9 mouse cellular contexts compared by ENCODE assay signal in the genomic region with DNA sequence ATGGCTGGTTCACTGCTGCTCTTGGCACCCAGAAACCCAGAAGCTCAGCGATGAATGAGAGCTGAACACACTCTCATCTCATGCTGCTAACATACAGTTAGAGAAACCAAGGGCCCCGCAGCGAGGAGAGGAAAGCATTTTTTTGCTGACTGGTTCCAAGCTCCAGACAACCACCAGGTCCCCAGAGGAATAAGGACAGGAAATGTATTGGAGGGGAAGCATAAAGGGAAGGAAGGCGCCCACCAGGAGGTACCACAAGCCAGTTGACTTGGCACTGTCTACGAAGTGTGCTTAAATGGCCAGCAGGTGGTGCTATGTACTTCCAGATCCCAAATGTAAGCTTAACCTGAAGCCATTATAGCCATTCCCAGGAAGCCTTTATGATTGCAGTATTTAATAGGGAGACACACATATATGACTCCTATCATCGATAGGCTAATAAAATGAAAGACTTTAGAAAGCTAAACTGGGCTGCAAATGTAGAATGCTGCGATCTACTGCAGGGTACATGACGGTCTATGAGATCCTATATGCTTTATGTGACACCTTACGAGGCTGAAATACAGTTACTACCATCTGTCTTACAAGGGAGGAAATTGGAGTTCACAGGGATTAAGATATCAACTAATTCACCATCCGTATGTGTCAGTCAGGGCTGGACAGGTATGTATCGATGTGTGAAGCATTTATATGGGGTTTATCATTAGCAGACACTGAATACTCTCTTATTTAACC. TPM values are rescaled to one million over a fixed set of nuclear protein-coding genes. Genes with fewer than 3 reads are reported as not detected.
DNase-seq lines count a peak whose midpoint lies in the region; ATAC-seq and TF ChIP-seq lines count a peak whose summit lies in the region.
"Had no signal": no experiment of that assay in that cellular context is flagged by ENCODE, and none has a peak within 500 bp of the region (broad histone marks: within the 10 kb centered on the region; RNA-seq: fewer than 3 reads in every experiment).

No protein-coding gene starts in this region.

- 0 out of 2 replicates have a peak, but pooled peaks have one; percentile 32 for ATAC-seq in lung, embryonic 14.5 days (ENCODE audit: insufficient read depth)
- ATAC-seq in erythroblast, adult 5-6 weeks (replicated peaks; ENCODE audit: low FRiP score, poor library complexity, severe bottlenecking) = no peak

- in situ Hi-C loops in CH12.LX (cut with MboI; ENCODE audit: low pct_ligation_motif_present, low pct_unique_long_range_greater_than_20kb, low sequenced_read_pairs) = loop anchor here (5.0 to 25.0 kb wide), 3 partner anchors 182 to 832 kb away; no protein-coding TSS in a partner anchor

- TF ChIP-seq POLR2A in CH12.LX (IDR thresholded peaks at IDR 0.05; ENCODE audit: low read depth, low read length) = no peak

- no peaks in the 10 kb centered on the region for H3K9me3 ChIP-seq in CH12.LX (replicated peaks; ENCODE audit: low read length)
- no peaks in the 10 kb centered on the region for H3K9me3 ChIP-seq in lung, embryonic 14.5 days (ENCODE audit: low read depth, low read length)
- H3K9me3 ChIP-seq: limb, embryonic 15.5 days had no signal

- no peaks in the 10 kb centered on the region for H3K27me3 ChIP-seq in CH12.LX (replicated peaks)
- peaks cover 3% of the 10 kb centered on the region; the same call in 1 of the 2 replicates for H3K27me3 ChIP-seq in lung, embryonic 14.5 days (ENCODE audit: insufficient read depth, low read length)

- H3K9ac ChIP-seq in CH12.LX (ENCODE audit: insufficient read depth, low read depth) = no peak overlapping the region
- H3K9ac ChIP-seq in lung, embryonic 14.5 days = no peak overlapping the region
- H3K9ac ChIP-seq: limb, embryonic 15.5 days had no signal

- TF ChIP-seq RAD21 in CH12.LX (IDR thresholded peaks at IDR 0.05; ENCODE audit: low read depth, low read length) = peak; percentile 92

- DNase-seq in CH12.LX (ENCODE audit: extremely low read depth) = peak; percentile 64
- DNase-seq in adrenal gland, adult (ENCODE audit: inconsistent age in 2 of 2, low spot score in 1 of 2) = peak; percentile 51 to 87
- DNase-seq in embryo, embryonic 11.5 days (ENCODE audit: low read depth, low spot score) = peak; percentile 72
- peak; percentile 77 to 84 for DNase-seq in heart, postnatal 10 days
- peak; percentile 74 to 79 for DNase-seq in kidney, postnatal 36 days
- DNase-seq in lung, embryonic 14.5 days = peak; percentile 93
- DNase-seq in retina, embryonic 14.5 days (ENCODE audit: low spot score) = peak; percentile 88

- TF ChIP-seq CTCF in CH12.LX (conservative IDR thresholded peaks at IDR 0.05 in 1 of 2, IDR thresholded peaks at IDR 0.05 in 1 of 2; ENCODE audit: low read depth in 2 of 2, low read length in 2 of 2) = peak; percentile 65 to 92
- peak; percentile 93 for TF ChIP-seq CTCF in lung, embryonic 14.5 days (IDR thresholded peaks at IDR 0.05; ENCODE audit: low read depth)

- no peak overlapping the region for H3K4me3 ChIP-seq in CH12.LX (replicated peaks in 1 of 3; ENCODE audit: low read depth in 2 of 3, low read length in 2 of 3, poor library complexity in 1 of 3)
- no peak overlapping the region for H3K4me3 ChIP-seq in lung, embryonic 14.5 days (ENCODE audit: low read depth, low read length)
- H3K4me3 ChIP-seq: limb, embryonic 15.5 days had no signal

- H3K4me2 ChIP-seq in CH12.LX (ENCODE audit: insufficient read depth, low read depth, poor library complexity, severe bottlenecking) = no peak overlapping the region
- no peak overlapping the region for H3K4me2 ChIP-seq in lung, embryonic 14.5 days
- H3K4me2 ChIP-seq: limb, embryonic 15.5 days had no signal

- TF ChIP-seq EP300 in CH12.LX (IDR thresholded peaks at IDR 0.05; ENCODE audit: low read length) = no peak

- dilution Hi-C loops in CH12.LX (cut with MboI; ENCODE audit: extremely low pct_ligation_motif_present, extremely low pct_unique_long_range_greater_than_20kb, low sequenced_read_pairs) = no loop called here

- peaks cover 0 to 22% of the 10 kb centered on the region in 2 experiments; a peak in 3 of 4 replicates for H3K4me1 ChIP-seq in CH12.LX (ENCODE audit: control insufficient read depth in 1 of 2, insufficient read depth in 2 of 2)
- H3K4me1 ChIP-seq in lung, embryonic 14.5 days (ENCODE audit: insufficient read depth) = peaks cover 8% of the 10 kb centered on the region

- intact Hi-C loops in heart, postnatal 10 days (cut with DNase I) = loop anchor here (1.0 to 5.0 kb wide), 6 partner anchors 137 to 842 kb away; a partner anchor contains a TSS

- no peaks in the 10 kb centered on the region for H3K36me3 ChIP-seq in CH12.LX (replicated peaks in 1 of 2; ENCODE audit: control insufficient read depth in 1 of 2, insufficient read depth in 1 of 2, low read length in 1 of 2)
- H3K36me3 ChIP-seq in lung, embryonic 14.5 days (ENCODE audit: insufficient read depth) = no peaks in the 10 kb centered on the region
- H3K36me3 ChIP-seq: limb, embryonic 15.5 days had no signal

- H3K79me2 ChIP-seq in CH12.LX (replicated peaks; ENCODE audit: control insufficient read depth, extremely low read depth, insufficient read depth, poor library complexity, severe bottlenecking) = no peaks in the 10 kb centered on the region

- 41% methylated on average over 11 of the region's 11 CpGs for WGBS in lung, embryonic 14.5 days

- H3K27ac ChIP-seq in CH12.LX (ENCODE audit: insufficient read depth, low read depth) = no peak overlapping the region
- no peak overlapping the region for H3K27ac ChIP-seq in lung, embryonic 14.5 days (ENCODE audit: low read depth)
- H3K27ac ChIP-seq: limb, embryonic 15.5 days had no signal

TF ChIP-seq in CH12.LX, 34 proteins besides CTCF, POLR2A, EP300 and RAD21:
- TF ChIP-seq ZMIZ1 (IDR thresholded peaks at IDR 0.05; ENCODE audit: low read depth, low read length) = no peak
- TF ChIP-seq CHD1 (IDR thresholded peaks at IDR 0.05; ENCODE audit: low read depth, low read length) = no peak
- TF ChIP-seq USF2 (conservative IDR thresholded peaks at IDR 0.05; ENCODE audit: low read depth, low read length) = no peak
- no peak for TF ChIP-seq MYC (IDR thresholded peaks at IDR 0.05; ENCODE audit: low read depth, low read length)
- peak; percentile 78 for TF ChIP-seq ZC3H11A (IDR thresholded peaks at IDR 0.05; ENCODE audit: low read depth, low read length)
- TF ChIP-seq SMC3 (IDR thresholded peaks at IDR 0.05; ENCODE audit: low read depth, low read length) = peak; percentile 90

RNA-seq across cellular contexts. Expression of a gene that starts 33.1 kb away (rescaled TPM):
- not detected in 2 replicates for total RNA-seq in CH12.LX (2012; rRNA removed)
- 0.11 and 0.19 TPM in 2 replicates for total RNA-seq in CH12.LX (2014; rRNA removed)
- polyA plus RNA-seq in CH12.LX (2012; ENCODE audit: insufficient read length, low read depth) = 0.07 and 0.08 TPM in 2 replicates
- not detected for total RNA-seq in heart, postnatal 10 days (2021)
- not detected in 2 replicates for polyA plus RNA-seq in lung, embryonic 14.5 days (2014; fragmentation: Nextera tagmentation; extraction: Ambion mirVana)
- not detected in 2 replicates for total RNA-seq in erythroblast, adult 5-6 weeks (2015; ENCODE audit: low replicate concordance)
- total RNA-seq in erythroblast, adult 5-6 weeks (2017; ENCODE audit: low replicate concordance) = not detected in 2 replicates
- polyA plus RNA-seq: limb, embryonic 15.5 days had no signal
